Mouse (Mus musculus) ES-E14 (cell line): ENCODE data around the gene Vash2. TPM values are rescaled to one million over a fixed set of nuclear protein-coding genes. Genes with fewer than 3 reads are reported as not detected.
"Not testable (repeated sequence)": the region's sequence is repeated elsewhere in the genome, so short reads cannot be mapped to it uniquely, and the experiment has no call there.

Experiments
- DNase-seq: peaks from one replicate; pipeline ENCODE4 v3.0.0-alpha.2; 2013; ENCODE audit warnings: low read depth, low spot score
- H3K27ac ChIP-seq: 2 replicates; pipeline ENCODE4 v1.5.1; 2012; ENCODE audit warnings: low read depth, mild to moderate bottlenecking, low read length, moderate library complexity, mixed read lengths; ENCODE audit not compliant: poor library complexity, insufficient read depth, severe bottlenecking
- H3K36me3 ChIP-seq: 2 replicates; pipeline ENCODE4 v1.6.1; 2012; ENCODE audit warnings: mild to moderate bottlenecking, low read length, moderate library complexity, mixed read lengths; ENCODE audit not compliant: control insufficient read depth, poor library complexity, insufficient read depth, severe bottlenecking
- H3K4me1 ChIP-seq, 2 experiments: fragments of 150-350 bp in 1 of 2; sonication (generic) in 1 of 2; 2 replicates each; pipeline ENCODE4 v1.6.1; 2012; ENCODE audit warnings: low read length in 2 of 2, mild to moderate bottlenecking in 1 of 2, mixed read lengths in 1 of 2; ENCODE audit not compliant: control insufficient read depth in 2 of 2, insufficient read depth in 2 of 2, poor library complexity in 1 of 2
- H3K4me3 ChIP-seq, 2 experiments: fragments of 150-350 bp in 1 of 2; sonication (generic) in 1 of 2; 2 replicates each; pipeline ENCODE4 v1.5.1; 2012; ENCODE audit warnings: low read length in 2 of 2, low read depth in 1 of 2, mild to moderate bottlenecking in 1 of 2, mixed read lengths in 1 of 2; ENCODE audit not compliant: insufficient read depth in 1 of 2, poor library complexity in 1 of 2, severe bottlenecking in 1 of 2
- H3K9ac ChIP-seq: 2 replicates; pipeline ENCODE4 v1.6.1; 2012; ENCODE audit warnings: low read depth, mild to moderate bottlenecking, low read length, mixed read lengths; ENCODE audit not compliant: poor library complexity, insufficient read depth, severe bottlenecking
- H3K9me3 ChIP-seq: fragments of 150-350 bp; sonication (generic); 2 replicates; pipeline ENCODE4 v1.6.1; 2012; ENCODE audit warnings: low read depth, mild to moderate bottlenecking, low read length; ENCODE audit not compliant: control insufficient read depth, insufficient read depth
- CHD2 ChIP-seq: IDR thresholded peaks from 2 replicates; pipeline ENCODE4 v1.6.1; 2014; ENCODE audit warnings: mild to moderate bottlenecking, low read depth, low read length, inconsistent platforms
- HCFC1 ChIP-seq: IDR thresholded peaks from 2 replicates; pipeline ENCODE4 v1.6.1; 2012; ENCODE audit warnings: low read length, inconsistent platforms, borderline replicate concordance; ENCODE audit not compliant: insufficient read depth
- MAFK ChIP-seq: IDR thresholded peaks from 2 replicates; pipeline ENCODE4 v1.6.1; 2014; ENCODE audit warnings: mild to moderate bottlenecking, low read depth, low read length, inconsistent platforms; ENCODE audit not compliant: insufficient read depth
- ZC3H11A ChIP-seq: IDR thresholded peaks from 2 replicates; pipeline ENCODE4 v1.6.1; 2012; ENCODE audit warnings: low read depth, mild to moderate bottlenecking, inconsistent platforms, low read length, borderline replicate concordance
- ZNF384 ChIP-seq: IDR thresholded peaks from 2 replicates; pipeline ENCODE4 v1.6.1; 2012; ENCODE audit warnings: low read depth, low read length, inconsistent platforms
- in situ Hi-C, 2 experiments: fragments of 600-800 bp; cut with MboI; formaldehyde crosslinking; loops; one replicate each; pipeline ENCODE4 v1.15.1; 2025; ENCODE audit warnings: low sequenced_read_pairs in 2 of 2, inconsistent platforms in 1 of 2; ENCODE audit not compliant: unreplicated experiment in 2 of 2
- total RNA-seq: library from RNA; depleted of rRNA; stranded (reverse); fragments of 300-350 nt; gene quantifications from 2 replicates; pipeline ENCODE4 v1.2.3, GENCODE M21; 2012; rRNA removed

Vash2 gene
- total RNA-seq, result 2.2 and 2.6 TPM in 2 replicates

- DNase-seq, result peak; percentile 83
- Histone ChIP-seq H3K36me3 (no peaks in the 10 kb centered on the region), H3K27ac (no peak within 1 kb of the TSS), H3K4me1 (no peaks in the 10 kb centered on the region), H3K9me3 (no peaks in the 10 kb centered on the region), H3K9ac (peak within 1 kb of the TSS; percentile 54), H3K4me3 (peak within 1 kb of the TSS; percentile 57 to 71)
- TF ChIP-seq CHD2 (no peak), ZC3H11A (no peak), ZNF384 (no peak), HCFC1 (no peak), MAFK (no peak)
- in situ Hi-C loops, result no loop called here
Observed at GRCm38 (mm10) chr1:190979100-190979563, at the start of gene Vash2. TSS of gene Vash2 (minus strand) at chr1:190979296.

GRCm38 (mm10) chr1:191026021-191026713 lies 47.1 kb upstream of the Vash2 start, which contains the start of gene Flvcr1:
TSS of gene Flvcr1 (minus strand) at chr1:191026158.
- Histone ChIP-seq H3K36me3 (no peaks in the 10 kb centered on the region; the same call in 1 of the 2 replicates), H3K27ac (peak within 1 kb of the TSS; percentile 89), H3K9ac (peak within 1 kb of the TSS; percentile 85), H3K9me3 (no peaks in the 10 kb centered on the region), H3K4me3 (peak within 1 kb of the TSS; percentile 70 to 78), H3K4me1 (no peaks in the 10 kb centered on the region)
- DNase-seq, result peak; percentile 99
- in situ Hi-C loops, result no loop called here
- TF ChIP-seq ZNF384 (no peak), HCFC1 (peak; percentile 65), MAFK (peak; percentile 50; the same call in 1 of the 2 replicates)

GRCm38 (mm10) chr1:191025016-191026012 lies 46.2 kb upstream of the Vash2 start:
- no peak for TF ChIP-seq MAFK
- no peak for TF ChIP-seq ZNF384
- TF ChIP-seq ZC3H11A, result no peak
- no peak for TF ChIP-seq HCFC1
- TF ChIP-seq CHD2, result no peak
- in situ Hi-C loops, result no loop called here
- peak overlapping the region; percentile 48; the same call in 1 of the 2 replicates for H3K27ac ChIP-seq
- H3K9ac ChIP-seq, result peak overlapping the region; percentile 85
- no peak for DNase-seq
- H3K9me3 ChIP-seq, result no peaks in the 10 kb centered on the region
- peak overlapping the region; percentile 70 to 78 for H3K4me3 ChIP-seq
- no peaks in the 10 kb centered on the region for H3K4me1 ChIP-seq
- H3K36me3 ChIP-seq, result no peaks in the 10 kb centered on the region; the same call in 1 of the 2 replicates

GRCm38 (mm10) chr1:191023806-191024205 lies 44.7 kb upstream of the Vash2 start:
- H3K4me1 ChIP-seq, H3K4me3 ChIP-seq, H3K36me3 ChIP-seq, H3K27ac ChIP-seq, DNase-seq, H3K9me3 ChIP-seq, in situ Hi-C loops, H3K9ac ChIP-seq: not testable (repeated sequence)
